Mouse (Mus musculus) v-Abl transformed pro-B cells (cell line): ENCODE data around the gene Zfp819.
"Not testable (repeated sequence)": the region's sequence is repeated elsewhere in the genome, so short reads cannot be mapped to it uniquely, and the experiment has no call there.

Experiments
- in situ Hi-C, 2 experiments: fragments of 400-800 bp; cut with MboI; formaldehyde crosslinking; loops; one replicate each; pipeline ENCODE4 v1.15.1; 2025; ENCODE audit not compliant: unreplicated experiment in 2 of 2

The Zfp819 gene

GRCm38 (mm10) chr7:43636194-43636593 lies 29.2 kb downstream of the Zfp819 start:
- in situ Hi-C loops: loop anchor here in 1 of 2 experiments (5.0 kb wide), 1 partner anchor 51 kb away; no protein-coding TSS in a partner anchor

GRCm38 (mm10) chr7:43637118-43637517 lies 30.1 kb downstream of the Zfp819 start:
- in situ Hi-C loops: loop anchor here in 1 of 2 experiments (5.0 kb wide), 1 partner anchor 50 kb away; no protein-coding TSS in a partner anchor

- in situ Hi-C loops: no loop called here
These were observed 35.6 kb downstream of the Zfp819 start for GRCm38 (mm10) chr7:43642587-43642986.

- in situ Hi-C loops: no loop called here
These were observed 36.2 kb downstream of the Zfp819 start for GRCm38 (mm10) chr7:43643046-43643652.

GRCm38 (mm10) chr7:43652683-43653082 lies 45.7 kb downstream of the Zfp819 start:
- in situ Hi-C loops: no loop called here

- in situ Hi-C loops: no loop called here
These were observed 47.5 kb downstream of the Zfp819 start for GRCm38 (mm10) chr7:43654519-43654918.

GRCm38 (mm10) chr7:43656232-43656631 lies 49.3 kb downstream of the Zfp819 start:
- in situ Hi-C loops: loop anchor here in 1 of 2 experiments (5.0 kb wide), 1 partner anchor 179 kb away; no protein-coding TSS in a partner anchor

- in situ Hi-C loops: loop anchor here in 1 of 2 experiments (5.0 kb wide), 1 partner anchor 378 kb away; no protein-coding TSS in a partner anchor
These were observed 53.0 kb downstream of the Zfp819 start, which contains the start of gene Siglece for GRCm38 (mm10) chr7:43660002-43660401. Gene Siglece, minus strand, starts transcription at chr7:43660161.

DNA sequence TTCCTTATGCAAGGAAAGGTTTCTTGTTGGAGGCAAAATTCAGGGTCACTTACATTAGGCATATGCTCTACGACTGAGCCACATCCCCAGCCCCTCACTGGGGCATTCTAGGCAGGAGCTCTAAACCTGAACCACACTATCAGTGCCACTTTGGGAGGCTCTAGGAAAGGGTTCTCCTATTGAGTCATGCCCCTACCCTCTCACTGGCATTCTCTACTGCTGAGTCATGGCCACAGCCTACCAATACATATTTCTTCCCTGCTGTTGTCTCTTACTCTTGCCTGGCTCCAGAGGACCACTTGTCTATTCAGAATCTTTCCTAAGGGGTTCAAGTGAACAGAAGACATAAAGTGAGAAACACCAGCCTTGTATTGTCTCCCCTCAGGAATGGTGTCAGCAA lies 55.8 kb downstream of the Zfp819 start:
- in situ Hi-C loops: loop anchor here in 1 of 2 experiments (5.0 kb wide), 1 partner anchor 381 kb away; no protein-coding TSS in a partner anchor

DNA sequence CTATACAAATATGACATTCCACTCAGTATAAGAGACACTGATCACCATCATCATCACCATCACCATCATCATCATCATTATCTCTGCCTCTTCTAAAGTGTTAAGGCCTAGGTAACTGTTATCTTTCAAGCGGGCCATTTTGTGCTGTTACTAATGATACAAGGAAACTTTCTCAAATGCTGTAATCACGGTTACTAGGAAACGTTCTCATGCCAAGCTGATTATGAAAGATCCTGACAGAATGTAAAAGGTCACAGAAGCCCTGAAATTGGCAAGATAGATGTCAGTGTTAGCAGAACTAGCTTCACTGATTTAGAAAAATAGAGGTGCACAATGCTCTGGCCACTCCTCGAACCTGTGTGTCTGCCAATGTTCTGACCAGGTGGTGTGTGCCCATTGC lies 60.3 kb downstream of the Zfp819 start:
- in situ Hi-C loops: not testable (repeated sequence)
